Mouse (Mus musculus) liver, embryonic 11.5 days (tissue): ENCODE data around the gene BC049352. TPM values are rescaled to one million over a fixed set of nuclear protein-coding genes. Genes with fewer than 3 reads are reported as not detected.

Experiments
- ATAC-seq: fragments of 200-750 bp; cut with Nextera tagmentation; replicated peaks from 2 replicates; pipeline ENCODE4 v1.8.0; 2017; ENCODE audit warnings: moderate number of reproducible peaks, mild to moderate bottlenecking, moderate TSS enrichment, moderate library complexity; ENCODE audit not compliant: low FRiP score
- DNase-seq: peaks from one replicate; pipeline ENCODE4 v3.0.0-alpha.2; 2017; ENCODE audit warnings: low spot score
- H3K27ac ChIP-seq: fragments of 300-500 bp; sonication (generic); 2 replicates; pipeline ENCODE4 v1.5.1; 2014; ENCODE audit warnings: mild to moderate bottlenecking, low read depth, low read length, control low read depth
- H3K27me3 ChIP-seq: fragments of 300-500 bp; sonication (generic); replicated peaks from 2 replicates; pipeline ENCODE4 v1.6.1; 2014; ENCODE audit warnings: low read length, mixed read lengths; ENCODE audit not compliant: control insufficient read depth, insufficient read depth
- H3K36me3 ChIP-seq: fragments of 300-500 bp; sonication (generic); 2 replicates; pipeline ENCODE4 v1.6.1; 2014; ENCODE audit warnings: mild to moderate bottlenecking, low read length, moderate library complexity, mixed read lengths; ENCODE audit not compliant: control insufficient read depth, insufficient read depth
- H3K4me1 ChIP-seq: fragments of 300-500 bp; sonication (generic); replicated peaks from 2 replicates; pipeline ENCODE4 v1.6.1; 2014; ENCODE audit warnings: low read length, mixed read lengths; ENCODE audit not compliant: control insufficient read depth, insufficient read depth
- H3K4me2 ChIP-seq: fragments of 300-500 bp; sonication (generic); 2 replicates; pipeline ENCODE4 v1.6.1; 2014; ENCODE audit warnings: mild to moderate bottlenecking, control low read depth, moderate library complexity
- H3K4me3 ChIP-seq: fragments of 300-500 bp; sonication (generic); 2 replicates; pipeline ENCODE4 v1.5.1; 2014; ENCODE audit warnings: low read depth, low read length, control low read depth
- H3K9ac ChIP-seq: fragments of 300-500 bp; sonication (generic); 2 replicates; pipeline ENCODE4 v1.6.1; 2014; ENCODE audit warnings: low read depth, low read length, control low read depth
- H3K9me3 ChIP-seq: fragments of 300-500 bp; sonication (generic); 2 replicates; pipeline ENCODE4 v1.6.1; 2016; ENCODE audit warnings: low read length, inconsistent platforms, mixed read lengths; ENCODE audit not compliant: control insufficient read depth
- WGBS: fragments of 180-500 bp; shearing (Covaris S2); extraction: QIAGEN DNeasy Blood & Tissue Kit; methylation state at CpG from one replicate; pipeline ENCODE4 v1.1.7; 2014; 5-methylcytosine and 5-hydroxymethylcytosine counted together
- microRNA-seq: library from miRNA; unstranded; fragments of <30 nt; microRNA quantifications from one replicate; pipeline ENCODE4, GENCODE M21; 2017; ENCODE audit warnings: borderline number of aligned reads
- polyA plus RNA-seq: library from polyadenylated mRNA; unstranded; fragments of >200 nt; fragmentation: Nextera tagmentation; extraction: Ambion mirVana; gene quantifications from 2 replicates; pipeline ENCODE4 v1.2.1, GENCODE M21; 2014

The BC049352 gene
- polyA plus RNA-seq, 1 experiment from 2014 or later, result 0.15 TPM

DNA sequence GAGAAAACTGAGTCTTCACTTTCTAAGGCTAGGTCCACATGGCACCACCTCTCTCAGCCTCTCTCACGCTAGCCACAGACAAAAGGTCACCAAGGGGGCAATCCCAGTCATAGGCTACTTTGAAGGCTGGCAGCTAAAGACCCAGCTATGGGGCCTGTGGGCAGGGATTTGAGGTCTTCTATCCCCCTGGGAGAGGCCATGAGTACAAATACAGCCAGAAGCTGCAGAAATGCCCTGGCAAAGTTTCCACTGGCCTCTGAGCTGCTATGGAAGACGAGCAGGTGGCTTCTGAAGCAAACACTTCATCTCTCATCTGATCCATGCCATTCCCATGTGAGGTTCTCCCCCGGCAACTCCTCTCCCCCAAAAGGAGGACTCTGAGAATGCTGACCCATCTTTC is 98.3 kb downstream of the BC049352 start:
- WGBS, result 70% methylated on average over 3 of the region's 3 CpGs
- Histone ChIP-seq H3K4me3 (no peak overlapping the region), H3K36me3 (no peaks in the 10 kb centered on the region), H3K27ac (no peak overlapping the region), H3K4me1 (peaks cover 6% of the 10 kb centered on the region; the same call in 1 of the 2 replicates), H3K9ac (no peak overlapping the region), H3K9me3 (no peaks in the 10 kb centered on the region), H3K27me3 (no peaks in the 10 kb centered on the region), H3K4me2 (no peak overlapping the region)
- no peak for DNase-seq
- no peak for ATAC-seq

DNA sequence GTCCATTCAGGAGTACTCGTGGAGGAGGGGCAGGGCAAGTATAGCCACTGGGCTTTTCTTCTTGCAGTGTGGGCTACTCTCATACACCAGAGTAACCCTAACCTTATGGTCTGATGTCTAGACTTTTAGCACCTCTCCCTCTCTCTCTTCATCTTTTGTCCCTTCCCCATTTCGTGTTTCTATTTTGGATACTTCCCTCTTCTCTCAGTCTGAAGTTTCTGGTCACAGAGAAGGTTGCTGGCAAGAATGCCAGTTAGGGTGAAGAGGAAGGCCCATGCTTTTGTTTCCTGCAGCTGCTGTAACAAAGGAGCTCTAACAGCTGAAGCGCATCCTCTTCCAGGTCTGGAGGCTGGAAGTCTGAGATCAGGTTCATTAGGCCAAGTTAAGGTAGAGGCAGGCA is 99.1 kb downstream of the BC049352 start:
- no peak for ATAC-seq
- H3K4me3 ChIP-seq, result no peak overlapping the region
- DNase-seq, result no peak
- no peak overlapping the region for H3K4me2 ChIP-seq
- no peak overlapping the region for H3K9ac ChIP-seq
- 69% methylated on average over 3 of the region's 3 CpGs for WGBS
- no peaks in the 10 kb centered on the region for H3K36me3 ChIP-seq
- H3K27ac ChIP-seq, result no peak overlapping the region
- H3K4me1 ChIP-seq, result peaks cover under 1% of the 10 kb centered on the region; the same call in 1 of the 2 replicates
- H3K9me3 ChIP-seq, result no peaks in the 10 kb centered on the region
- H3K27me3 ChIP-seq, result no peaks in the 10 kb centered on the region

DNA sequence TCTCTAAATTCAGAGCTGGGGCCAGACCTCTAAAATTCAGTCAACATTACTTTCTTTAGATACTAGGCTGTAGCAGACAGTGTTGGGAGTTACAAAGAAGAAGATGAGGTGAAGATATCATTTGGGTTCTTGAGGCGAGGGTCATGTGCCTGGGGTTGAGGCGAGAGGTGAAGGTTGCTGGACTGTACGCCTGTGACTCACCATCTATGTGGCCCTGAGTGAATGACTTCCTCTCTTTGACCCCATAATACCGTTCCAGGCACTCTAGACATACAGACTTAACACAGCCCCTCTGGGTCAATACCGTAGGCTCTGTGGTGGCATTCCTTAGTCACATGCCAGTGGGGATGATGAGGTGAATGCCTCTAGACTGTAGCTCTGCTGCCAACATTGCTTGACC is 100.7 kb downstream of the BC049352 start:
- Histone ChIP-seq H3K4me2 (no peak overlapping the region), H3K4me3 (no peak overlapping the region), H3K27ac (no peak overlapping the region), H3K27me3 (no peaks in the 10 kb centered on the region), H3K9ac (no peak overlapping the region), H3K4me1 (no peaks in the 10 kb centered on the region), H3K36me3 (no peaks in the 10 kb centered on the region), H3K9me3 (no peaks in the 10 kb centered on the region)
- no peak for ATAC-seq
- DNase-seq, result no peak
- 65% methylated on average over 5 of the region's 5 CpGs for WGBS

DNA sequence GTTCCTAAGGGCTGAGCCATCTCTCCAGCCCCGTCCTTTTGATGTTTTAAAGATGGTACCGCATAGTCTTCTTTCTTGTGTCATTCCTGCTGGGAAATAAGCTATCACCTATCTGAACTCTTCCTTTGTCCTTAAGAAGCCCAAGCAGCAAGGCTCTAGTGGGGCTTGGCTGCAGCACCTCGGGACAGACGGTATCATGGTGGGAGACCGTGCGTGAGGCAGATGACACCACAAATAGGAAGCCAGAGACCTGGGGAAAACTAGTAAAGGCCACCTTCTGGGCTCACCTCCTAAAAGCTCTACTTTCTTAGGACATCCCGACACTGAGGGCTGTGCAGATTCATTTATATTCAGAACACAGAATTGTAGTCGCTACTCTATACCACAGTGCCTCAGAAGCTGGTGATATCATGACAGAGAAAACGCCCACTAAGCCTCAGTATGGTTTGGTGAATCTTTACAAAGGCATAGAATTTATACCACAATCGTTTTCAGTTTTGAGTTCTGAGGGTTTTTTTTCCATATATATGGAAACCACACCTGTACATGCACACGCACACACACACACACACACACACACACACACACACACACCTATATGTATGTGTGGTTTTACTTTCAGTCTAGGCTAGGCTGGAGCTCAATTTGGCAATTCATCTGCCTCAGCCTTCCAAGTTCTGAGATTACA is 109.8 kb downstream of the BC049352 start:
- Histone ChIP-seq H3K4me3 (no peak overlapping the region), H3K4me1 (peaks cover 2% of the 10 kb centered on the region; the same call in 1 of the 2 replicates), H3K36me3 (no peaks in the 10 kb centered on the region), H3K27ac (no peak overlapping the region), H3K9ac (no peak overlapping the region), H3K9me3 (no peaks in the 10 kb centered on the region), H3K4me2 (no peak overlapping the region), H3K27me3 (no peaks in the 10 kb centered on the region)
- no peak for DNase-seq
- no peak for ATAC-seq
- WGBS, result 84% methylated on average over 11 of the region's 11 CpGs

DNA sequence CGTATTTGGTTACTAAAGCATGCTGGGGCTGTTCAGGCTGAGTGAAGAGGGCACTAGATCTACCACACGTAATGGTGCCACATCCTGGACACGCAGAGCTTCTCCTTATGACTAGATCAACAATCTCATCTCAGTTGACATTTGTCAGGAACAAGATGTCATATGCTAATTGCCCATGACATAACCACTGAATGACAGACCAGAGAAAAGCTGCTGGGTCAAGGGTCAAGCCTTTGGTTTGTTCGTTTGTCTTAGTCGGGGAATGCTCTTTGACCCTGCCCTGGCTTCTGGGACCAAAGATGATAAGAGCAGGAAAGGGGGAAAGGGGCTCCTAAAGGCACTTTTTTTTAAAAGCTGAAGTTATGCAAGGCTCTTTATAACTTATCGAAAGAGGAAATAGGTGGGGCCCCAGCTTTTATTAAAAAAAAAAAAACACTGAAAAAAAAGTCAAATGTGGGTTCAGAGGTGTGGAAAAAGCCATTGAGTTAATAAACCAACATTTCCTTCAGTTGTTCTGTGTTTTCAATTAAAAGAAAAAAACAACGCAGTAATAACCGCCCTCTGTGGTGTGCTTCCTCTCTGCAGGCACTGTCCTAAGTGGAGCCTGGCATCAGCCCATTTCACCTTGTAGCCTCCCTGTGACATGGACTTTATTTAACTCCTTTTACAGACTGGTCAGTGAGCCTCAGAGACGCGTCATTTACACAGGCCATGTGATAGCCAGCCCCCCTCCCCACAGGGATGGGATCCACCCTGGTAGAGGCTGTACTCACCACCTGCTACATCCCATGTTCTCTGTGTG is 112.6 kb downstream of the BC049352 start:
- WGBS, result 41% methylated on average over 10 of the region's 10 CpGs
- Histone ChIP-seq H3K4me1 (peaks cover 2% of the 10 kb centered on the region; the same call in 1 of the 2 replicates), H3K9me3 (no peaks in the 10 kb centered on the region), H3K27ac (no peak overlapping the region), H3K4me2 (no peak overlapping the region), H3K27me3 (no peaks in the 10 kb centered on the region), H3K4me3 (no peak overlapping the region), H3K36me3 (no peaks in the 10 kb centered on the region), H3K9ac (no peak overlapping the region)
- DNase-seq, result no peak
- no peak for ATAC-seq

DNA sequence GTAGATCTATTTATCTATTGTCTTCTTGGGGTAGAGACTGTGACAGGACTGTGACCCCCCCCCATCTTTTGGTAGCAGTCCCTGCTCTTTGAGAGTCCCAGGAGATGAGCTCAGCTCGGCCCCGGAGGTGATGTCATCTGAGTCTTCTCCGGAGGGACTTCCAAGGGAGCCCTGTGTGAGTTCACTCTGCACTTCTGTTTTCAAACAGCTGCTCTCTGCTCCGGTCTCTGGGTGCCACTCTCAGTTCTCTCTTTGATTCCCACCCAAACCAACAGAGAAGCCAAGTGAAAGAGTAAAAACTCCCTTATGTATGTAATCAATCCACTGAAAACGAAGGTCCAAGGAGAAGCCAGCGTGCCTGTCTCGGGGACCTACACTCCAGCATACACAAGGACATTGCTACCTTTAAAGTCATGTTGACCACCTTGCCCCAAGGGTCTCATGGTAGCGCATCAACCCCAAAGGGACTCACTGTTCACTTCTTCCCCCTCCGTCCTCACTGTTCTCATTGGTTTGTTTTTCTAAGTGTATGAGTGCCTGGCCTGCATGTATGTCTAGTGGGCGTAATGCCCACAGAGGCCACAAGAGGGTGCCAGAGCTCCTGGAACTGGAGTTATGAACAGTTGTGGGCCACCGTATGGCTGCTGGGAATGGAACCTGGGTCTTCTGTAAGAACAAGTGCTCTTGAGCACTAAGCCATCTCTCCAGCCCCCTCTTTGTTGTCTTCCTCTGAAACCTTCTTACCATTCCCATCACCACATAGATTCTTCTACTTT is 117.6 kb downstream of the BC049352 start:
- 74% methylated on average over 11 of the region's 11 CpGs for WGBS
- DNase-seq, result peak; percentile 60
- no peaks in the 10 kb centered on the region for H3K9me3 ChIP-seq

More for the DNA sequence above, 117.6 kb downstream of the BC049352 start:
- ATAC-seq, result no peak
- Histone ChIP-seq H3K4me1 (peaks cover 8% of the 10 kb centered on the region), H3K27ac (no peak overlapping the region), H3K4me3 (no peak overlapping the region), H3K9ac (no peak overlapping the region), H3K27me3 (no peaks in the 10 kb centered on the region), H3K36me3 (no peaks in the 10 kb centered on the region), H3K4me2 (no peak overlapping the region)

Small RNA genes within 50 kb of the gene (microRNA-seq; reads per million reads assigned to microRNA genes)
- gene Mir7086, result not detected

Other genes starting within 250 kb of the BC049352 start
- gene Ube4a, start 216.4 kb upstream of the BC049352 start, polyA plus RNA-seq, result 19.5 and 23.9 TPM in 2 replicates
- 0.23 and 0.55 TPM in 2 replicates for gene Cd3g, start 201.6 kb upstream of the BC049352 start, polyA plus RNA-seq
- gene Cd3d, start 200.2 kb upstream of the BC049352 start, polyA plus RNA-seq, result not detected in 2 replicates
- gene Cd3e, start 172.4 kb upstream of the BC049352 start, polyA plus RNA-seq, result not detected in 2 replicates
- gene Mpzl2, start 142.2 kb upstream of the BC049352 start, polyA plus RNA-seq, result 6.4 and 6.5 TPM in 2 replicates
- 1.0 and 1.3 TPM in 2 replicates for gene Mpzl3, start 126.8 kb upstream of the BC049352 start, polyA plus RNA-seq
- 0.16 and 0.18 TPM in 2 replicates for gene Jaml, start 102.8 kb upstream of the BC049352 start, polyA plus RNA-seq
- gene Scn2b, start 64.2 kb upstream of the BC049352 start, polyA plus RNA-seq, result 1.9 and 2.3 TPM in 2 replicates
- 0.22 and 0.41 TPM in 2 replicates for gene Scn4b, start 43.6 kb upstream of the BC049352 start, polyA plus RNA-seq
- gene Tmprss4, start 22.1 kb downstream of the BC049352 start, polyA plus RNA-seq, result 0.17 TPM in 1 of 2 replicates, not detected in the other
- 5.4 and 6.6 TPM in 2 replicates for gene Il10ra, start 87.1 kb downstream of the BC049352 start, polyA plus RNA-seq
- 0.08 TPM in 1 of 2 replicates, not detected in the other for gene Tmprss13, start 137.1 kb downstream of the BC049352 start, polyA plus RNA-seq
- gene Fxyd6, start 188.2 kb downstream of the BC049352 start, polyA plus RNA-seq, result 14.0 and 14.2 TPM in 2 replicates
- gene Fxyd2, start 217.7 kb downstream of the BC049352 start, polyA plus RNA-seq, result 2.2 and 2.4 TPM in 2 replicates
- gene Dscaml1, start 244.6 kb downstream of the BC049352 start, polyA plus RNA-seq, result 0.08 and 0.27 TPM in 2 replicates